Mouse (Mus musculus): ENCODE measurements around the gene Ctf2.
"Not testable (repeated sequence)": the region's sequence is repeated elsewhere in the genome, so short reads cannot be mapped to it uniquely, and the experiment has no call there.

The Ctf2 gene

DNA sequence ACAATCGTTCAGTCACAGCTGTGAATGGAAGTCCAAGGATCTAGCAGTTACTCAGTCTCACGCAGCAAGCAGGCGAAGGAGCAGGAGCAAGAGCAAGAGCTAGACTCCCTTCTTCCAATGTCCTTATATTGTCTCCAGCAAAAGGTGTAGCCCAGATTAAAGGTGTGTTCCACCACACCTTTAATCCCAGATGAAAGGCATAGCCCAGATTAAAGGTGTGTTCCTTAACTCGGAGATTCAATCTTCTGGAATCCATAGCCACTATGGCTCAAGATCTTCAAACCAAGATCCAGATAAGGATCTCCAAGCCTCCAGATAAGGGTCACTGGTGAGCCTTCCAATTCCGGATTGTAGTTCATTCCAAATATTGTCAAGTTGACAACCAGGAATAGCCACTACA, at the start of gene Ctf2:
TSS of gene Ctf2 (minus strand) at position 101 of the 400 bp plus-strand sequence.
- not testable (repeated sequence) for DNase-seq

DNA sequence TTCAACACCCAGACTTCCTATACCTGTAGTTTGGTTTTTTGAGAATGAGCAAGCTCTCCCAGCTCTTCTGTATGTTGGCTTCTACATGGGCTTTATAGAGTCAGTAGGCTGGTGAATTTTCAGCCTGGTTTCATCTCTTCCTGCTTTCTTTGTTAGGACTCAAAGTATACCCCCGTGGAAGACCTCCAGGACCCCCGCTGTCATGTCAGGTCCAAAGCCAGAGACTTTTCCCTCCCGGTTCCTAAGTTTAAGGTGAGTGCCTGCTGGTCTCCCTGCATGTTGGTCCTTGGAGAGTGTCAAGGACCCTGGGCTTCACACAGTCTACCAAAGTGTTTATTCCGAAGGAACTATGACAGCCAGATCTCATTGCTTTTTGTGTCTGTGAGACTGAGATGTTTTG, 46.4 kb upstream of the Ctf2 start:
- DNase-seq: no peak

DNA sequence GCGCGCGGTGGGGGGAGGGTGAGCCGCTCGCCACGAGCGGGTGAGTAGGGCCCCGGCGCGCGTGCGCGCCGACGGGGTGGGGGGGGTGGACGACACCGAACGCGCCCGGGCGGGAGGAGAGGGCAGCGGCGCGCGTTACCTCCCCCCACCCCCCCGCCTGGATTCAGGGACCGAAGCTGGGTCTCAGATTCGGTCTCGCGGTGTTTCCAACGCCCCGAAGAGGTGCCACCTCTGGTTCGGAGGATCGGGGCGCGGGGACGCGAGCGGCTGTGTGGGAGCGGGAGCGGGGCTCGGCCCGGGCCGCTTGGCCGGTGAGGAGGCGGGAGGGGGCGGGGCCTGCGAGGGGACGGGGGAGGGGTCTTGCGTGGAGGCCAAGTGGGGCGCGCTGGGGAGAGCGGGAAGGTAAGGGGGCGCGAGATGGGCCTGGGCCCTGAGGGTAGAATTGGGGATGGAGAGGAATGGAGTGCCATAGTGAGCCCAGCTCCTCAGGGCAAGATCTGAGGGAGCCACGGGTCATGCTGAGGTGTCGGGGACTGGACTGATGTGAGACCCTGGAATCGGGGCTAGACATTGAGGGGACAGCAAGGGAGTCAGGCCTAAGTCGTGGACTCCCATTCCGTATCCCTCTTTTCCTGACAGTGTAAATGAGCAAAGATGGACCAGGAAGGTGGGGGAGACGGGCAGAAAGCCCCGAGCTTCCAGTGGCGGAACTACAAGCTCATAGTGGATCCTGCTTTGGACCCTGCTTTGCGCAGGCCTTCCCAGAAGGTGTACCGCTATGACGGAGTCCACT, 45.7 kb upstream of the Ctf2 start:
- DNase-seq: peak; percentile 30

DNA sequence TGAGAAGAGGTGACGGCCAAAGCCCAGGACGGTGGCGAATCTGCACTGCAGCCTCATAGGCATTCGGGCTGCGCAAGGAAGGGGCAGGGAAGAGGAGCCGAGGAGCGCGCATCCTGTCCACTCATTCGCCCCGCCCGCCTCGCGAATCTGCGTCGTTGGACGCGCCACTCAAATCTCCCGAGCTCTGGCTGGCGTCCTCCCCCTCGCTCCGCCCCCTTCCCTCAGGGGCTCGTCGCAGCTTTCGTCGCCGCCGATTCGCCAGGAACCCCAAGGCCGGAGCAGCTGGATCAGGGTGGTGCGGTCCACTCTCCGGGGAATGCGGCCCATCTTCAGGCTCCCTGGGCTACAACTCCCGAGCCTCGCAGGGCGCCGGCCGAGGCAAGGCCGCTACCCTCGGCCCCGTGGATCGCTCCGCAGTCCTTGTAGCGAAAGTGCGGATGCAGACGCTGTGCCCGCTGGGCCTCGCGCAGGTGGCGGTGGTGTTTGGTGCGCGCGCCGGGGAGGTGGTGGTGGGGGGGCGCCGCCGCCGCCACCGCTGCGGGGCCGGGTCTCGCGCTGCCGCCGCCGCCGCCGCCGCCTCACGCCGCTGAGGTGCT, 45.0 kb upstream of the Ctf2 start:
- peak; percentile 98 for DNase-seq

DNA sequence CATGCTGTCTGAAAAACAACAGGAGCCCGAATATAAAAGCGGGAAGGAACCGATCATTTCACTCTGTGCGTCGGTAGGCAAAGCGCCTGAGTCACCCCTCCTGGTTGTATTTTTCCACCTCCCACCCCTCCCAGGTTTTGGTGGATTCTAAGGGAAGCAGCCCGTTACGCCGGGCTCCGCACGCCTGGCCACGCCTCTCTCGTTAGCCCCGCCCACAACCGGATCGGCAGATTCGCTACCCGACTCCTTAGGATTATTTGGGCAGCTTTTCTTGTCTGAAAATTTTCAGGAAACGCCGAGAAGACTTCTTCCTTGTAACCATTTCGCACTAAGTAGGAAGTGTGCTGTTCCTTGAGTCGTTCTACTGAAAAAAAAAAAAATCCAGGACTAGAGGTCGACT, 44.5 kb upstream of the Ctf2 start, which contains the start of gene Setd1a:
TSS of gene Setd1a (plus strand) at position 245 of the 400 bp plus-strand sequence.
- peak; percentile 91 for DNase-seq

DNA sequence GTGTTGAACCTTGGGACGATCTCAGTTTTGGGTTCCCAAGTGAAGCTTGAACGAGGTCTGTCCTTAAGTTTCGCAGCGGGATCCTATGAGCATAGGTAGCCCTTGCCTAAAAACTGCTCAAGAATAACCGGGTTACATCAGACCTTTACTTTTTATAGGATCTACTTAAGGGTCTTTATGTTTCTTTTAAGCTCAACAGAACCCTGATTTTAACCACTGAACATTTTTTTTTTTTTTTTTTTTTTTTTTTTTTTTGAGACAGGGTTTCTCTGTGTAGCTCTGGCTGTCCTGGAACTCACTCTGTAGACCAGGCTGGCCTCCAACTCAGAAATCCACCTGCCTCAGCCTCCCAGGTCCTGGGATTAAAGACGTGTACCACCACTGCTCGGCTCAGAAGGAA, 43.9 kb upstream of the Ctf2 start:
- not testable (repeated sequence) for DNase-seq

DNA sequence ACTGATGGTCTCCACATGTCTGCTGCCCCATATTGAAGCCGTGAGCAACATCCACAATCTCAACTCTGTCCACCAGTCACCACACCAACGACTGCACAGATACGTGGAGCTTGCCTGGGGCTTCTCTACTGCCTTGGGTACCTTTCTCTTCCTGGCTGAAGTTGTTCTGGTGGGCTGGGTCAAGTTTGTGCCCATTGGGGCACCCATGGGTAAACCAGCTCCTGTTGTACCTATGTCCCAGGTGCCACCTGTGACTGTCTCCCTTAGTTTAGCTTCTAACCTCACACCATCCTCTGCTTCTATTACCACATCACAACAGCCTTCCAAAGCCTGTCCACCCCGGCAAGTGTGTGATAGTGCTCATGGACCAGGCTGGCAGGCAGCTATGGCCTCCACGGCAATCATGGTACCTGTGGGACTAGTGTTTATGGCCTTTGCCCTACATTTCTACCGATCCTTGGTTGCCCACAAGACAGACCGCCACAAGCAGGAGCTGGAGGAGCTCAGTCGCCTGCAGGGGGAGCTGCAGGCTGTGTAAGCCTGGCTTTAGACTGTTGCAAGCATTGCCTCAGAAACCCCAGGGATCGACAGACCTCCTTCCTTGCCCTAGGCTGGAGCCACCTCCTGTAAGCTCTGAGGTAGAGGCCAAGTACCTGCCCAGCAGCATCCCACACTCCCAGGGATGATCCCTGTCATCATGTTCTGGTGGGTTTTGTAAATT, 41.9 kb upstream of the Ctf2 start:
- DNase-seq: peak; percentile 84

DNA sequence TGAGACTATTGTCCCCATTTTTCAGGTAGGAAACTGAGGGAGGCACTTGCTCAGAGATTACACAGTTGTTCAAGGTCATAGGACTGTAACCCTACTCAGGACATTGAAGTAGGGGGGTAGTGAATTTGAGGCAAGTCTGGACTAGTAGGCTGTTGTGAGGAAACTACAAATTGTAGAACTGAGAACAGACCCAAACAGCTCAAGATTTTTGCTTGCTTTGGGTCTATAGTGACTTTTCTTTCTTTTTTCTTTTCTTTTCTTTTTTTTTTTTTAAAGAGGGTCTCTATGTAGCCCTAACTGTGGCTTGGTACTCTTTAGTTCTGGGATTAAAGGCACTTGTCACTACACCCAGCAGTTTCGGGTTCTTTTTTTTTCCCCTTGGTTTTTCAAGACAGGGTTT, 40.6 kb upstream of the Ctf2 start:
- no peak for DNase-seq

DNA sequence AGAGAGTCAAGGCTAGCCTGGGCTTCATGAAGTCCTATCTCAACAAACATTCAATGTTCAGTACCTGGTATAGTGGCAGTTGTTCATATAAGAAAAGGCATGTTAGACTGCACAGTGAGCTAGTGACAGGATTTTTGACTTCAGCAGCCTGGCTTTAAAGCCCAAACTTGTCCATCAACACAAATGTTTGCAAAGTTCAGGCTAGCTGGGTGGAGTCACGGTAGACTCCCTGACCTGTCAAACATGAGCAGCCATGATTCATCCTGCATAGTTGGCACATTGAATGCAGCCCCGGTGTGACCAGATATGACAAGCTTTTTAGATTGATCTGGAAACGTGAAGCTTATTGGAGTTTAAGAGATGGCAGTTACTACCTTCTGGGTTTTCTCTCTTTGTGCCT, 40.1 kb upstream of the Ctf2 start:
- no peak for DNase-seq

DNA sequence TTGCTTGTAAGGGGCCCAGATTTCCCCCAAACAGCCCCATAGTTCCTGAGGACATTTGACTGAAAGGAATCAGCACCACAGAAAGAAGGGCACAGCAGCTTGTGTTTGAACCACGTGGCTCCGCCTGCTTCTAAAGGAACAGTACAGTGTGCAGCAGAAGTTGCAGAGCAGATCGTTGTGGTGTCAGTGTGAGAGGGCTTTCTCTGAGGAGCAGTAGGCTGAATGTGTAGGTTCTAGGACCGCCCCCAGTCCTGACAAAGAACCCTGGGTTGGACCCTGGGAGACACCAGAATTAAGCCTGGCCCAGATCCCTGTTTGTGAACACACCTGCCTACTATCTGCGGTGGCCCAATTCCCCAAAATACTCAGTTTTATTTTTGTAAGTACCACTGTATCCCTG, 39.3 kb upstream of the Ctf2 start:
- no peak for DNase-seq

DNA sequence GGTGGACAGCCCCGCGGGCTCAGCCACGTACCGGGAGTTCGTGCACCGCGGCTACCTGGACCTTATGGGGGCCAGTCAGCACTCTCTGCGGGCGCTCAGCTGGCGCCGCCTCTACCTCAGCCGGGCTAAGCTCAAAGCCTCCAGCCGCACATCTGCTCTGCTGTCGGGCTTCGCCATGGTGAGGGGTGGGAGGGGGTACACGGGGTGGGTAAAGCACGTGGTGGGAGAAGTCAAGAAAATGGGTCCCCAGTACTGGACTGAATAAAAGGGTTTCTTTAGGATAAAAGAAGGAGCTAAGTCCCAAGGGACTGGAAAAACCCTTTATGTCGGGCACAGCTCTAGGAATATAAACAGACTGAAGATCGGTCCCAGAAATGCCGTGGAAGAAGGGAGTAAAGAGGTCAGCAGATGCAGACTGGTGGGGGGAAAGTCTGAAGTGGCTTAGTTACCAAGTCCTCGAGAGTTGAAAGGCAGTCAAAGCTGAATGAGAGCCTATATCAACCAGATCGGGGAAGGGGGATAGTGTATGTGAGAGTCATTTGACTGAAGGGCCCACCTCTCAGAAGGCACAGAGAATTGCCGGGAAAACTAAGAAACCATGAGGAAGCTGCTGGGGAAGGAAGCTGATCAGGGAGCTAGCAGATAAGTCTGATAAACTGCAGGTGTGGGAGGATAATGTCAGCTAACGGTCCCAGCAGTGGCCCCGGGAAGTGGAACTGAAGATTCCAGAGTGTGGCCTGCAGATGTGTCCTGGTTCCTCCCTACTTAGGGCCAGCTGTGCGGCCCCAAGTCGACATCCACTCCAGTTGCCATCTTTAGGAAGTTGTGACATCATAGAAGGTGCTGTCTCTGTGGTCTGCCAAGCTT, 38.3 kb upstream of the Ctf2 start:
- DNase-seq: no peak

DNA sequence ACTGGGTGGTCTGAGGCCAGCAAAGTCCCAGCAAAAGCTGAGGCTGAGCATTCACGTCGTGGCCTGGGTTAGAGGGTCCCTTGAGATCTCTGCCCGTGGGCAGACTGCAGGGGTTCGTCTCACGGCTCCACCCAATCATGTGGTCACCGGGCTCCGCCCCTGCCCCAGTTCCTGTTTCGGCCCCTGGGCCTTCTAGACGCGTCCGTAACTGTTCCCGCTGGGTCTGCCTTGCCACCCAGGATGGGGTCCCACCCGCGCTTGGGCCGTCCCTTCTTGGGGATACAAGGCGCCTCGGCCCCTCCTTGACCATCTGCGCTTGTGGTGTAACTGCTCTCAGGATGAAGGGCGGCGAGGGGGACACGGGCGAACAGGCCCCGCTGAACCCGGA, 37.7 kb upstream of the Ctf2 start, which contains the start of gene Orai3:
TSS of gene Orai3 (plus strand) at position 165 of the 388 bp plus-strand sequence.
- peak; percentile 94 for DNase-seq

DNA sequence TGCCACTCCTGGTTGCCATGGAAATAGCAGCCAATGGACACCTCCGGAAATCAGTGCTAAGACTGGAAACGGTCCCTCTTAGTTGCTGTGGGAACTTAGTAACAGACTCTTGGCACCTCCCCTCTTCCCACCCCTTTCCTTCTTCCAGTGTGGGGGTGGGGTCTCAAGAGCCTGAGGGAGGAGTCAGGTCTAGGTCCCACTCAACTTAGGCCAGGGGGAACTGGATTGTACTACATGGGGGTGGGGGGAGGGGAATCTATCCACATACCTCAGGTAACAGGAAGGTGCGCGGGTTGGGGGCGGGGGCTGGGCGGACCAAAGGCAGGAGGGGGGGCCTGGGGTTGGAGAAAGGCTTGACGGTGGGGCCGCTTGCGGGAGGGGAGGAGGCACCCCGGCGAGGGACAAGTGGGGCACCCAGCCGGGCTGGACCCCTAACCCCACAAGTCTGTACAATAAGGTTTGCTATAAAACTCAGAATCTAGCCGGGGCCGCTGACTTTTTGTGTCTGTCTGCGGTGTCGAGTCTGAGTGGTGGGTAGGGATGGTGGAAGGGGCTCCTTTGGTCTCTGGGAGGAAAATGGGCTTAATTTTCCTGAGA, 37.1 kb upstream of the Ctf2 start:
- DNase-seq: peak; percentile 99

DNA sequence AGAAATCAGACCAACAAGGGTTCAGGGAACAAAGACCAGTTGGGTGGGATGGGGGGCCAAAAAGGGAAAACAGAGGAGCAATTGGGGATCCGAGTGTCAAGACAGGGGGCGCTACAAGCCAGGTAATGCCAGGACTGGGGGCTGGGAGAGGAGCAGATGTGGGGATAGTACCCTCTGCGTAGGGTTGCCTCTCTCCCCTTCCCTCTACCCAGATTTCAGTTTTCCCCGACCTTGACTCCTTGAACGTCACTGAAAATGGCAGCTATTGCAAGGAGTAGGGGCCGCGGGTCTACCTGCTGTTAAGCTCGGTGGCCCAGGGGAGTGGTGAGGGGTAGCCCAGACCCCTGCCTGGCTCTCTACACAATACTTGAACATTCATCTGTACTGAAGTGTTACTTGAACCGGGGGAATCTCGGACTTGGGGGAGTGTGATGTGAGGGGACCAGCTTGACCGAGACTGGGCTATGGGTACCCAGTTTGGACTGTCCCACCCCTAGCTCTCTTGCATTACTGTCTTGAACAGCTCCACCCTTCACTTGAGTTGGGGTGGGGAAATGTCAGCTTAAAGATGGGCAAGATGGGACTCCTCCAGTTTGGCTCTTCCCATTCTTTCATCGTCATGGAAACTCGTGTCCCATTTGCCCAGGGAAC, 36.5 kb upstream of the Ctf2 start:
- no peak for DNase-seq

DNA sequence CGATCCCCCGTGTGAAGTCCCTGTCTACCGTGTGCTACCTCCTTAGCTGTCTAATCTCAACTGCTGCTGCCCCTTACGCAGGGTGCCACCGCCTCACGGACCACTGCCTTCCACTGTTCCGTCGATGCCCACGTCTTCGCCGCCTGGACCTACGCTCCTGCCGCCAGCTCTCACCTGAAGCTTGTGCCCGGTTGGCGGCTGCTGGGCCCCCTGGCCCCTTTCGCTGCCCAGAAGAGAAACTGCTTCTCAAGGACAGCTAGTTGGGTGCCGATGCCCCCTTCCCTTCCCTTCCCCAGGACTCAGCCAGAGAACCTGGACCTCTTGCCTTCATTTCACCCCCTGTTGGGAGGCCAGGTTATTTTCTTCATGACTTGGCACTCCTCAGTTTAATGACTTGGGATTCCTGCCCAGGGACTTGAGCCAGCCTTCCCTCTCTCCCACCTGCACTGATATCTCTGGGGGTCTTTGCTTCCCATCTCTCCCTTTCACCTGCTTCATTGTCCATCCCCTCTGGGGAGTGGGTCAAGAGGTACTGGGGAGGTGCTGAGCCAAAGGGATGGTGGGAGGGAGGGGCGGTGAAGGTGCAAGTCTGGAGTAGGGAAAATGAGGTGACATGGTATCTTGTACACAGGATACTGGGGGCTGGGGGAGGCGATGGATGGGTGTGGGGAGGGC, 35.8 kb upstream of the Ctf2 start:
- DNase-seq: no peak

DNA sequence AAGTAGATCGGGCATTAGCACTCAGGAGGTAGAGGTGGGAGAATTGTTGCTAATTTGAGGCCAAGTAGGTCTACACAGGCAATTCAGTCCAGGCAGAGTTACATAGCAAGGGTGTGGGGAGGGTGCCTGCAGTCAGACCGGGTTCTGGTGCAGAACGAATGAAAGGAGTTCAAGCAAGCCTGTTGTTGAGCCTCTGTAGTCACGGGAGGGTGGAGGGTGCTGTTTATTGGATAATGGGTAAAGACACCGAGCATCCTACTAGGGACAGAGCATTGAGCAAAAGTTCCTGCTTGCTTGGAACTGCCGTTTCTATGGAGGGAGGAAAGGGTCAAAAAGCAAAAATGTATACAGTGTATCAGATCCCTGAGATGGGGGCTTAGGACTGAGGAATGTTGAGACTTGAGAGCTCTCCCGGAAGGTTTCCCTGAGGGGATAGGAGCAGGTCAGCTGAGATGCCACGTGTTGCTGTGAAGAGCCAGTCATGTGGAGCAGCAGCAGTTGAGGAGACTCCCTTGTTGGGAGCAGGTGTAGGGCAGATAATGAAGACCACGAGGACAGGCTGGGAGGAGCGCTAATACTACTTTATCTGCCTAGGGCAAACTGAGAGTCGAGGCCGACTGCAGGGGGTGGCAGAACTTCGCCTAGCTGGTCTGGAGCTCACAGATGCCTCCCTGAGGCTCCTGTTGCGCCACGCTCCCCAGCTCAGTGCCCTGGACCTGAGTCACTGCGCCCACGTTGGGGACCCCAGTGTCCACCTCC, 35.1 kb upstream of the Ctf2 start:
- no peak for DNase-seq

DNA sequence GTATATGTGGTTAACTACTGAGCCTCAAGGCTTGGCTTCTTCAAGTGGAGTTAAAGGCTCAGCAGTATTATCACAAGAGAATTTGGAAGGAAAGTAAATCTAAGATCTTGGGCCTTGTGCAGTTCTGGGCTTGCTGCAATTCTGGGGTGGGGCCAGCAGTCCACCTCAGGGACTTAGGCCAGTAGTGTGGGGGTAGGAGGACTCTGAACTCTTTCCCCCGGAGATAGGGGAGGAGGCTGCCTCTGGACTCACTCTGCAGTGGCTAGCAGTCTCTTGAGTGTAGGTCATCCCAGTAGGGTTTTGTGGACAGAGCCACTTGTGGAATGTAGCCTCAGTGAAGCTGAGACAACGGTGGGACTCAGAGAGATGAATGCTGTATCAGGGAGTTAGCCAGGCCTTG, 33.8 kb upstream of the Ctf2 start:
- no peak for DNase-seq

DNA sequence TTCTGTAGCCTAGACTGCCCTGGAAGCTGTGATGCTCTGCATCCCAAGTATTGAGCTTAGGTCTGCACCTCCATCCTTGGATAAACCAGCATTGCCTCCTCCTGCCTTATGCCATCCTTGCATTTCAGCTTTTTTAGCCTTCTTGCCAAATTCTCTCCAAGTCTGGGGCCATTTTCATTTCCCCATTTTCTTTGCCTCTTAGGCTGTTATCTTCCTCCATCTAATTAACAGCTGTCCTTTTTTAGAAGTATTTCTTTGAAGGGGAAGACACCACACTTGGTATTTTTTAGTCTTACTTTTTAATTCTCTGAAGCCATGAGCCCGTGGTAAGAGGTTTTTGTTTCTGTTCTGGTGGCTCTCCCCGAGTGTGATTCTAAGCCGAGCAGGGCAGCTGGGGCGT, 31.7 kb upstream of the Ctf2 start:
- no peak for DNase-seq

DNA sequence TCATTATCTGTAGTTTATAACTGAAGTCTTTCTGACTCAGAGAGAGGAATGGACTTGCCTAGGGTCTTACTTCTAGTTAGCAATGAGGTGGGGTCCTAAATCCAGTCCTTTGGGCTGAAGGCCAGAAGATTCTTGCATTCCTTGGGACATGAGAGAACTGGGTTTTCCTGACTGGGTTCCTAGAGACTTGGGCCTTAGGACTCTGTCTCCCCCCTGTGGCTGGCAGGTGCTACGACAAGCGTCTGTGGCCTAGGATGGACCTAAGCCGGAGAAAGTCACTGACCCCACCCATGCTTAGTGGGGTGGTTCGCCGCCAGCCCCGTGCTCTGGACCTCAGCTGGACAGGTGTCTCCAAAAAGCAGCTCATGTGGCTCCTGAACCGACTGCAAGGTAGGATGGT, 29.1 kb upstream of the Ctf2 start:
- DNase-seq: peak; percentile 82

DNA sequence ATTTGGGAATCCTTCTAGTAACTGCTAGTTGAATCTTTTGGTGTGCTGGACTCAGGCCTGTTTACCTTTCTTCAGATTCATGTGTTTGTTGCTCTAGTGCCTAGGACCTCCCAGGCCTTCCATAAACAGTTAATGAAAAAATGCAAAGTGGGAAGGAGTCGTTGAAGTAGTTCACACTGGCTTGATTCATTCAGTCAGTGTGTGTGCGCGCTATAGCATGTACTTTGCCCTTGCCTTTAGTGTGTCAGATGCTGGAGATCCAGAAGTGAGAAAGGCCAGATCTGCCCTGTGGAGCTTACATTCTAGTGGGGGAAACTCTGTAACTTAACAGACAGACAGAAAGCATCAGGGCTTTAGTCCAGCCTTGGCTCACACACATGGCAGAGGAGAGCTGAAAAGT, 28.5 kb upstream of the Ctf2 start:
- no peak for DNase-seq

DNA sequence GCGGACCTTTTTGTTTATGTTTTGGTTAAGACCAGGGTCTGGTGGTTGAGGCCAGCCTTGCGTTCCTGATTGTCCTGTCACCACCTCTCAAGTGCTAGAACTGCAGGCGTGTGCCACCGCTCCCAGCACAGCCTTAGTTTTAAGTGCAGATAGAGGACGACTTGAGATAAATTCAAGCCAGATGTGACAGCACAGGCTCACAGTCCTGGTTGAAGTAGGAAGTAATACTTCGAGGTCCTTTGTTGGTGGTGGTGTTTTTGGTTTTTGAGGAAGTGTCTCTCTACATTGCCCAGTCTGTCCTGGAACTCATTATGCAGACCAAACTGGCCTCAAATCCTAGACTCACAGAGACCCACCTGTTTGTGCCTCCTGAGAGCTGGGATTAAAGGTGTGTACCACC, 27.8 kb upstream of the Ctf2 start:
- no peak for DNase-seq

Data from lung, postnatal 36 days (tissue).